Mouse (Mus musculus) E14TG2a.4 (cell line): ENCODE data around the gene Abcg8.

ENCODE experiments used
- CTCF ChIP-seq: conservative IDR thresholded peaks from 2 replicates; pipeline ENCODE4 v1.5.1; 2014; ENCODE audit warnings: low read length
- NANOG ChIP-seq: IDR thresholded peaks from 2 replicates; pipeline ENCODE4 v1.6.1; 2014; ENCODE audit warnings: borderline replicate concordance, low read length, mixed read lengths
- POU5F1 ChIP-seq: IDR thresholded peaks from 2 replicates; pipeline ENCODE4 v1.6.1; 2014; ENCODE audit warnings: low read length, borderline replicate concordance

- TF ChIP-seq CTCF (no peak), POU5F1 (no peak), NANOG (no peak)
These were observed 17.6 kb downstream of the Abcg8 start for GRCm38 (mm10) chr17:84693741-84694140.
